Mouse (Mus musculus) MEL (cell line): ENCODE results near the gene Akap13. TPM values are rescaled to one million over a fixed set of nuclear protein-coding genes. Genes with fewer than 3 reads are reported as not detected.
"Not testable (repeated sequence)": the region's sequence is repeated elsewhere in the genome, so short reads cannot be mapped to it uniquely, and the experiment has no call there.

Experiments
- DNase-seq: peaks from one replicate; pipeline ENCODE4 v3.0.0; 2011; ENCODE audit warnings: low read depth, low spot score
- H3K27ac ChIP-seq: 2 replicates; pipeline ENCODE4 v1.5.1; 2012; ENCODE audit warnings: low read depth, mild to moderate bottlenecking, control low read depth, low read length, moderate library complexity; ENCODE audit not compliant: control insufficient read depth
- H3K27me3 ChIP-seq, 2 experiments: fragments of 150-350 bp in 1 of 2; sonication (generic) in 1 of 2; 2 replicates each; pipeline ENCODE4 v1.6.1; 2012; ENCODE audit warnings: low read length in 2 of 2, mild to moderate bottlenecking in 2 of 2, improper control_type of control experiment in 1 of 2, moderate library complexity in 1 of 2; ENCODE audit not compliant: insufficient read depth in 2 of 2, control insufficient read depth in 1 of 2
- H3K36me3 ChIP-seq, 2 experiments: 2 replicates each; pipeline ENCODE4 v1.6.1; 2012 to 2014; ENCODE audit warnings: low read length in 2 of 2, improper control_type of control experiment in 1 of 2, inconsistent platforms in 1 of 2, mild to moderate bottlenecking in 1 of 2; ENCODE audit not compliant: insufficient read depth in 2 of 2, control insufficient read depth in 1 of 2
- H3K4me1 ChIP-seq, 2 experiments: fragments of 150-350 bp in 1 of 2; sonication (generic) in 1 of 2; 2 replicates each; pipeline ENCODE4 v1.6.1; 2012; ENCODE audit warnings: low read length in 2 of 2, improper control_type of control experiment in 1 of 2, mild to moderate bottlenecking in 1 of 2; ENCODE audit not compliant: insufficient read depth in 2 of 2, control insufficient read depth in 1 of 2
- H3K4me3 ChIP-seq, 2 experiments: fragments of 150-350 bp in 1 of 2; sonication (generic) in 1 of 2; 2 replicates each; pipeline ENCODE4 v1.5.1; 2012; ENCODE audit warnings: low read depth in 2 of 2, low read length in 2 of 2, mild to moderate bottlenecking in 2 of 2, moderate library complexity in 2 of 2, control low read depth in 1 of 2, improper control_type of control experiment in 1 of 2; ENCODE audit not compliant: control insufficient read depth in 1 of 2, insufficient read depth in 1 of 2
- H3K79me2 ChIP-seq: 2 replicates; pipeline ENCODE4 v1.6.1; 2012; ENCODE audit warnings: mild to moderate bottlenecking, low read length, moderate library complexity; ENCODE audit not compliant: control insufficient read depth, poor library complexity, insufficient read depth
- H3K9ac ChIP-seq: 2 replicates; pipeline ENCODE4 v1.6.1; 2012; ENCODE audit warnings: low read depth, mild to moderate bottlenecking, control low read depth, low read length, moderate library complexity; ENCODE audit not compliant: control insufficient read depth, poor library complexity, severe bottlenecking
- H3K9me3 ChIP-seq: fragments of 150-350 bp; sonication (generic); replicated peaks from 2 replicates; pipeline ENCODE4 v1.6.1; 2012; ENCODE audit warnings: mild to moderate bottlenecking, low read length, improper control_type of control experiment, moderate library complexity; ENCODE audit not compliant: insufficient read depth
- BHLHE40 ChIP-seq: IDR thresholded peaks from 2 replicates; pipeline ENCODE4 v1.6.1; 2012; ENCODE audit warnings: low read depth, mild to moderate bottlenecking, inconsistent platforms, low read length, improper control_type of control experiment, borderline replicate concordance
- CHD2 ChIP-seq: IDR thresholded peaks from 2 replicates; pipeline ENCODE4 v1.6.1; 2011; ENCODE audit warnings: low read length, improper control_type of control experiment
- ETS1 ChIP-seq: IDR thresholded peaks from 2 replicates; pipeline ENCODE4 v1.6.1; 2012; ENCODE audit warnings: low read depth, mild to moderate bottlenecking, inconsistent platforms, low read length, improper control_type of control experiment, moderate library complexity
- KAT2A ChIP-seq: conservative IDR thresholded peaks from 2 replicates; pipeline ENCODE4 v1.6.1; 2012; ENCODE audit warnings: low read depth, low read length, improper control_type of control experiment, inconsistent platforms
- MAX ChIP-seq: IDR thresholded peaks from 2 replicates; pipeline ENCODE4 v1.6.1; 2011; ENCODE audit warnings: low read length, improper control_type of control experiment
- POLR2A ChIP-seq, 2 experiments: IDR thresholded peaks; 2 replicates each; pipeline ENCODE4 v1.6.1; 2011 to 2012; ENCODE audit warnings: low read length in 2 of 2, mild to moderate bottlenecking in 2 of 2, control low read depth in 1 of 2, improper control_type of control experiment in 1 of 2, low read depth in 1 of 2, moderate library complexity in 1 of 2; ENCODE audit not compliant: control insufficient read depth in 1 of 2, insufficient read depth in 1 of 2, poor library complexity in 1 of 2
- RAD21 ChIP-seq: IDR thresholded peaks from 2 replicates; pipeline ENCODE4 v1.6.1; 2011; ENCODE audit warnings: mild to moderate bottlenecking, low read depth, low read length, improper control_type of control experiment
- USF2 ChIP-seq, 2 experiments: IDR thresholded peaks; 2 replicates each; pipeline ENCODE4 v1.6.1; 2011 to 2012; ENCODE audit warnings: improper control_type of control experiment in 2 of 2, low read length in 2 of 2, borderline replicate concordance in 1 of 2, inconsistent platforms in 1 of 2, low read depth in 1 of 2, mild to moderate bottlenecking in 1 of 2; ENCODE audit not compliant: insufficient read depth in 1 of 2
- ZC3H11A ChIP-seq: IDR thresholded peaks from 2 replicates; pipeline ENCODE4 v1.6.1; 2012; ENCODE audit warnings: low read depth, mild to moderate bottlenecking, inconsistent platforms, low read length, improper control_type of control experiment
- ZMIZ1 ChIP-seq: IDR thresholded peaks from 2 replicates; pipeline ENCODE4 v1.6.1; 2012; ENCODE audit warnings: low read depth, mild to moderate bottlenecking, inconsistent platforms, low read length, improper control_type of control experiment, moderate library complexity
- polyA plus RNA-seq, 2 experiments: library from polyadenylated mRNA; stranded (reverse) in 1 of 2; unstranded in 1 of 2; fragments of >175 nt in 1 of 2; fragments of >200 nt in 1 of 2; gene quantifications; 2 replicates each; pipeline versions ENCODE4 v1.2.1 to v1.2.4; 2012; ENCODE audit warnings: low replicate concordance in 2 of 2, low read depth in 1 of 2; ENCODE audit not compliant: insufficient read length in 2 of 2, insufficient read depth in 1 of 2, missing spikeins in 1 of 2
- total RNA-seq: library from RNA; depleted of rRNA; stranded (reverse); fragments of 300-350 nt; gene quantifications from 2 replicates; pipeline ENCODE4 v1.2.3, GENCODE M21; 2012

Gene Akap13
- total and polyA plus RNA-seq, 3 experiments: 4.1 to 4.5 TPM; not detected in 1

- not testable (repeated sequence) for H3K79me2 ChIP-seq, H3K4me1 ChIP-seq, H3K27me3 ChIP-seq, DNase-seq, H3K9me3 ChIP-seq, H3K4me3 ChIP-seq, H3K9ac ChIP-seq, H3K27ac ChIP-seq
- H3K36me3 ChIP-seq: peaks cover 0 to 10% of the 10 kb centered on the region in 2 experiments; a peak in 2 of 4 replicates
Measured at GRCm38 (mm10) chr7:75788801-75789135, 333.4 kb downstream of the Akap13 start.

- H3K4me1 ChIP-seq: peaks cover 0 to 12% of the 10 kb centered on the region in 2 experiments; a peak in 3 of 4 replicates
- no peak overlapping the region for H3K9ac ChIP-seq
- no peak overlapping the region for H3K4me3 ChIP-seq
- TF ChIP-seq MAX (no peak), ZC3H11A (no peak), KAT2A (no peak), USF2 (IDR thresholded peaks at IDR 0.05; ENCODE audit: borderline replicate concordance in 1 of 2, insufficient read depth in 1 of 2, low read depth in 1 of 2, low read length in 2 of 2) (no peak), RAD21 (no peak), CHD2 (no peak), POLR2A (IDR thresholded peaks at IDR 0.05; ENCODE audit: control insufficient read depth in 1 of 2, insufficient read depth in 1 of 2, low read depth in 1 of 2, low read length in 2 of 2, poor library complexity in 1 of 2) (no peak), ETS1 (no peak)
- peaks cover 0 to 15% of the 10 kb centered on the region in 2 experiments; a peak in 2 of 4 replicates for H3K36me3 ChIP-seq
- H3K79me2 ChIP-seq: no peaks in the 10 kb centered on the region
- H3K27ac ChIP-seq: no peak overlapping the region
- DNase-seq: no peak
- no peaks in the 10 kb centered on the region for H3K9me3 ChIP-seq
- H3K27me3 ChIP-seq: no peaks in the 10 kb centered on the region
Measured at GRCm38 (mm10) chr7:75789746-75790145, 334.4 kb downstream of the Akap13 start.

DNA sequence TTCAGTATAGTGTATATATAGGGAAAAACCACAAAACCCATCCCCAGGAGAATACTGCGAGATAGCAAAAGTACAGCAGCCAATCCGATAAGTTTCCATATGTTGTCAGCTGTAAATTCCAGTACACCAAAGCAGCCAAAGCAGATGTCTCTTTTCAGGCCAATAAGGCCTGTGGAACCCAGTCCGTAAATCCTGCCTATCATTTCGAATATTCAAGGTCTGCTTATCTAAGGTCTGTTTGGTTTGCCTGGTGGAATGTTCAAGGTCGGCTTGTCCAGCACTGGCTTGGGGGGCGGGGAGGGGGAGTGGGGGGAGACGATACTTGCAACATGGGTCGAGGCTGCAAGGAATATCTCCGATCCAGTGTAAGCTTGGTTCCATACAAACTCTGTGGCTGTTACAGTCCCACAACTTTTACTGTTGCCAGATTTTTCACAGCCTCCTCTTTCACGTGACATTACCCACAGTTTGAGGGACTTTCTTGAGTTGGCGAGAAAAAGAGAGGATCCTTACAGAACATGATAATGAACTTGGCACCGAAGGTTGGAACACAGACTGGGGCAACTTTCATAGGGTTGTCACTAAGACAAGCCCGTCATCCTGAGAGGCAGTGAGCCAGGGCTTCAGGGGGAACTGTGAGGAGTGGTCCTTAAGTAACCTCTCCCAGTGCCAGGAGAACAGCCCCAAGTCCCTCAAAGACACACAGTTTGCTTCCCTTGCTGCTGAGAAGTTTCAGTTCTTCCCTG, 335.9 kb downstream of the Akap13 start:
- H3K9me3 ChIP-seq, DNase-seq, H3K27ac ChIP-seq, H3K79me2 ChIP-seq, H3K4me3 ChIP-seq, H3K9ac ChIP-seq, H3K27me3 ChIP-seq: not testable (repeated sequence)
- peaks cover 0 to 12% of the 10 kb centered on the region in 2 experiments; a peak in 3 of 4 replicates for H3K4me1 ChIP-seq
- H3K36me3 ChIP-seq: peaks cover 0 to 15% of the 10 kb centered on the region in 2 experiments; a peak in 2 of 4 replicates

GRCm38 (mm10) chr7:75793091-75793490, 337.8 kb downstream of the Akap13 start:
- no peak for TF ChIP-seq BHLHE40
- no peak for TF ChIP-seq ZMIZ1
- TF ChIP-seq, all 39 proteins: peak for 0
- no peak for DNase-seq
- H3K27ac ChIP-seq: no peak overlapping the region

More at GRCm38 (mm10) chr7:75793091-75793490, 337.8 kb downstream of the Akap13 start:
- H3K79me2 ChIP-seq: no peaks in the 10 kb centered on the region
- H3K36me3 ChIP-seq: peaks cover 0 to 10% of the 10 kb centered on the region in 2 experiments; a peak in 2 of 4 replicates
- no peaks in the 10 kb centered on the region for H3K9me3 ChIP-seq
- no peak overlapping the region for H3K4me3 ChIP-seq
- H3K4me1 ChIP-seq: peaks cover 0 to 7% of the 10 kb centered on the region in 2 experiments; a peak in 3 of 4 replicates
- no peaks in the 10 kb centered on the region for H3K27me3 ChIP-seq
- H3K9ac ChIP-seq: no peak overlapping the region
